Mouse (Mus musculus) cerebellum, postnatal 10 days (tissue): ENCODE measurements around the gene Cers2.

Experiments used
- DNase-seq, 2 experiments: peaks; one replicate each; pipeline ENCODE4 v3.0.0; 2021; ENCODE audit warnings: mixed read lengths in 2 of 2

Cers2 gene

DNA sequence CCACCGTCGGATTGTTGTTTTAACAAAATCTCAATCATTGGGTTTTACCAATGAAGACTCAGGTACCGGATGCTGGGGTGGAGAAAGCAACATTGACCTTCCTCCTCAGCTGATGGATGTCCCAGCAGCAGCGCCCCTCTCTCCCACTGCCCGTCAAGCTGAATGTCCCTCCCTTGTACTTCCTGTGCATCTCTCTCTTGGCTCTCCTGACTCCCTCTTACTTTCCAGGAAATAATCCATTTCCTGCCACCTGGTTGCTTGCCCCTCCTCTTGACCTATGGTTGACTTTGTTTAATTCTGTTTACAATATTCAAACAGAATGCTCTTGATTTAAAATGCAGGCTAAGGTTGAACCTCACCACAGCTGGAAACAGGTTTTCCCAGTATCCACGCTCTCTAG is 24.4 kb upstream of the Cers2 start:
- no peak for DNase-seq

GRCm38 (mm10) chr3:95291041-95291440 is 23.6 kb upstream of the Cers2 start:
- DNase-seq, result no peak

- no peak for DNase-seq
Observed at GRCm38 (mm10) chr3:95292899-95293298, 21.7 kb upstream of the Cers2 start.

DNA sequence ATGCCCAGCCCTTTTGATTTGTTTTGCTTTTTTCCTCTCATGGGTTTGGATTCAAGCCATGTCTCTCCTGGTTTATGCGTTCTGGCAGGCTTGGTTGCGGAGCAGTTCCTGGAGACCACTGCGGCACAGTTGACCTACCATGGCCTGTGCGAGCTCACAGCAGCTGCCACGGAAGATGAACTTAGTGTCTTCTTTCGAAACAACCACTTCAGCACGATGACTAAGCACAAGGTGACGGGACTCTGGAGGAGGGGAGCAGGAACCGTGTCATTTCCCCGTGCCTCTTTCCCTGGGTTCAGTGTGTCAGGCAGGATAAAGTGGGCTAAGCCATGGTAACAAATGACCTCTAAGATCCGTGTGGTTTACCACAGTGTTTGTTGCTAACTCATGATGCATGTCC is 21.1 kb upstream of the Cers2 start:
- DNase-seq, result no peak

DNA sequence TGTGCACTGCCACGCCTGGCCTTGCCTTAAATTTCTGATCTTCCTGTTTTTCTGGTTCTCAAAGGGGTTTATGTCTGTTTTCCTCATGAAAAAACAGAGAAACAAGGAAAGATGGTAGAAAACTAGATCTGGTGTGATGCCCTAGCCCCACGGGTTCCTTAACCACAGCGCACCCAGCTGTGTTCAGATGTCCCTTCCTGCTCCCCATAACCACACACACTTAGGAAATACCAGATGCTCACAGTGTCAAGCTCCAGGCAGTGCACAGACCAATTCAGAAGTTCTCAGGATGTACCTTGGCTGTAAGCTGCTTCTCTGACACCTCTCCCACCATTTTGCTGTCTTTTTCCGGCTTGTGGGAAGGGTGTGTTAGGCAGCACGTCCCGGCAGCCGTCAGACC is 20.3 kb upstream of the Cers2 start:
- no peak for DNase-seq

GRCm38 (mm10) chr3:95294718-95295117 is 19.9 kb upstream of the Cers2 start:
- no peak for DNase-seq

DNA sequence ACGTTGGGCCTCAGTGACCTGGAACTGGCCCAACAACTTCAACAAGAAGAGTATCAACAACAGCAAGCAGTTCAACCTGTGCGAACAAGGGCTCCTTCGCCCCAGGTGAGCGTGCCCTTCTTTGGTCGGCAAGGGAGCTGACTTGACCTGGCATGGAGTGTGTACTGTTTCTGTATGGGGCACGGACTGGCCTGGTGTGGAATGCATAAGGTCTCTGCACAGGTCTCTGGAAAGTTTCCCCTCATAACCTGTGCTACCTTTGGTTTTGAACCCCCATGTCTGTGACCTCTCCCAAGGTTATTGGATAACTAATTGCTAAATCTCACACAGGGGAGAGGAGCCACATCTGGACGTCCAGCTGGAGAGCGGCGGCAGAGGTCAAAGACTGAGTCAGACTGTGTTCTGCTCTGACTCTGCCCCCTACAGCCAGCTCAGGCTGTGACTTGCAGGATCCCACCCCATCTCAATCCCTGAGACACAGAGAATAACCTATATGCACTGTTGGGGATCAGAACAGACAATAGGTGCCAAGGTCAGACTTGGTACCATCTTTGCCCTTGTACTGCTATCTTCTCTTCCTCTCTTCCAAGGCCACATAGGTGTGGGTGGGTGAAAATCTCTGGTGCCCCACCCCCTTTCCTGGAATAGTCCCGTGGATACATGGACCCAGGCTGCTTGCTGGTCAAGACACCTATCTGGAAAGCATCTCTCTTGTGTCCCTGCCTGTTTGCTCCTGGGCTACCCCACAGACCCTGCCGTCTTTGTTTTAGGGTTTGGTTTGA is 19.1 kb upstream of the Cers2 start:
- no peak for DNase-seq

GRCm38 (mm10) chr3:95296103-95296469 is 18.5 kb upstream of the Cers2 start:
- peak; percentile 61 to 69 for DNase-seq

DNA sequence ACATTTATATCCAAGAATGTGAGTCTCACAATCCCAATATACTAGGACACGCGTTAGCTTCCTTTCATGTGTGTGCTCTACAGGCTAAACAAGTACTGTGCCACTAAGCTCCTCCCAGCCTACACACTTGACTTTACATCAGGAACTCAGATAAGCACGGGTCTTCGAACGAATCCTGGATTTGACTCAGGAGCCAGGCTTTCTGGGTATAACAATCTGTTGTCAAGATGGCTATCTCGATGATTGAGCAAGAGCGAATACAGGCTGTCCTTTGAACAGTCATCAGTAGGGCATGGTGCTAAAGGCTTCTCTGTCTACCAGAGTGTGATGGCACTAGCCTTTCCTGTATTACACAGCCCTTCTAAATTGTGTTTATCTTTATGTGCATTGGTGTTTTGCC is 16.6 kb upstream of the Cers2 start:
- no peak for DNase-seq

GRCm38 (mm10) chr3:95301204-95301796 is 13.3 kb upstream of the Cers2 start:
- no peak for DNase-seq

- no peak for DNase-seq
Observed at GRCm38 (mm10) chr3:95306244-95306643, 8.3 kb upstream of the Cers2 start.

GRCm38 (mm10) chr3:95307100-95307499 is 7.5 kb upstream of the Cers2 start, which contains the start of gene Anxa9:
Gene Anxa9 (minus strand): TSS chr3:95307176.
- DNase-seq, result no peak

GRCm38 (mm10) chr3:95310496-95310895 is 4.1 kb upstream of the Cers2 start:
- DNase-seq, result no peak

GRCm38 (mm10) chr3:95310968-95311882 is 3.4 kb upstream of the Cers2 start:
- DNase-seq, result peak; percentile 80 to 84

DNA sequence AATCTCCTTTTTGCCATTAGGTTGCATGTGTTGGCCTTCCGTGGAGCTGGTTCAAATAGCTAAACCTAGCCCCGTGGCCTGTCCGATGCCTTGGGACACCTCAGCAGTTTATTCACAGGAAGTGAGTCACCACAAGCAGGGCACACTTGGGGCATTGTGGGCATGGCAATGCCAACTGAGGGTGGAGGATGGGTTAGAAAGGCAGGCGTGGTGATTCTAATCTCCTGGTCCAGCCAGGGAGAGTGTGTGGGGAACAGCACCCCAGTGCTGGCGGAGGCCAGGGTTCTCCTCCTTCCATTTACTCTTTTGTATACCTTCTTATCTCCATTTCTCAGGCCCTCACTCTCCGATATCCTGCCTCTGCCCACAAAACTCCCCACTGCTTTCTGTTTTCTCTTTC is 2.0 kb upstream of the Cers2 start:
- no peak for DNase-seq

DNA sequence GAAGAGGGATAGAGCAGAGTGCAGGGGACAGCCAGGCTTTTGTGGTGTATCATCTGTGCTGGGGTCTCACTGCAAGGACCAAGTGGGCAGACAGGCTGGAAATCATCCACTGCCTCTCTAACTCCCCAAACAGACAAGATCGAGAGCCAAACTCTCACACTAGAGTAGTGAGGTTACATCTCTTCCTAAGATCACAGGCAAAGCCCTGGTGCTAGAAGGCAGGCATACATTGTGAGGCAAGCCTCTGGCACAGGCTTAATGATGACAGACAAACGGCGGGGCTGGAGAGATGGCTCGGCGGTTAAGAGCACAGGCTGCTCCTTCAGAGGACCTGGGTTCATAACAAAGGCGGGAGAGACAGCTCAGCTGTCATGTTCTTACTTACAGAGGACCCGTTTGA is 1.1 kb upstream of the Cers2 start:
- DNase-seq, result no peak

DNA sequence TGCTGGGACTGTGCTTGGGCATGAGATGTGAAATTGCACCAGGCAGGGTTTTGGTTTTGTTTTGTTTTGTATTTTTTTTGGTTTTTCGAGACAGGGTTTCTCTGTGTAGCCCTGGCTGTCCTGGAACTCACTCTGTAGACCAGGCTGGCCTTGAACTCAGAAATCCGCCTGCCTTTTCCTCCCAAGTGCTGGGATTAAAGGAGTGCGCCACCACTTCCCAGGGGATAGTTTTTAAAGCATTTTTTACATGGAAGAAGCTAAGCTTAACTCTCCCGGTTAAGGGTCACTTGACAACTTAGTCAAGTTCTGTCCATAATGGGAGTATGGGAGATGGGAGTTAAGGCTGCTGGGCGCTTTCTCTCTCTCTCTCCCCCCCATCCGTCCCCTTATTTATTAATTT is 516 bp upstream of the Cers2 start:
- no peak for DNase-seq

DNA sequence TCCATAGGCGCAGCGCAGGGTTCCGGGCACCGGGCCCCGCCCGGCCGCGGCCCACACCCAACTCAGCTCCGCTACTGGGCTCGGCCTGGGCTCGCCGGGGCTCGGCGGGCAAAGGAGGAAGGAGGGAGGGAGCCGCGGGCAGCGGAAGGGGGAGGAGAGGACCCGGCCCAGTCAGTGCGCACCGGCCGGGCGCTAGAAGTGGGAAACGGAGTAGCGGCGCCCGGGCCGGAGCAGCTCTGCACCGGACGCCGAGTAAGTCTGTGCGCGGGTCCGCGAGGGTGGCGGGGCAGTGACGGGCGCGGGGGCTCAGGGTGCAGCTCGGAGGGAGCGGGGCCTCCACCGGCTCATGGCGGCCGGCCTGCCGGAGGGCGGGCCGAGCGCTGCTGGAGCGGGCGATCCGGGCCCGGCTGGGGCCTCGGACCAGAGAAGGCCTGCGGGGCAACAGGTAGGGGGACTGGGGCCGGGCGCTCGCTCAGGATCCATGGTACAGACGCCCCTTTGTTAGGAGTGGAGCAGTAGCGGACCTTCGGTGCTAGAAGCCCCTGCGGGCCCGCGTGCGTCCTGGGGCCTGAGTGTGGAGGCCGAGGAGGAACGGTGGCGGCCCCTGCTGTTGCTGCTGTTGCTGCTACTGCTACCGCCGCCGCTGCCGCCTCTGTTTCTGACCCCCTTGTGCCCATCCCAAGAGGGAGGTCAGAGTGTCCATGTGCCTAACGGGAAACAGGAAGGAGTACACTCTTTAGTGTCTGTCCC is 678 bp downstream of the Cers2 start:
- peak; percentile 88 to 92 for DNase-seq

DNA sequence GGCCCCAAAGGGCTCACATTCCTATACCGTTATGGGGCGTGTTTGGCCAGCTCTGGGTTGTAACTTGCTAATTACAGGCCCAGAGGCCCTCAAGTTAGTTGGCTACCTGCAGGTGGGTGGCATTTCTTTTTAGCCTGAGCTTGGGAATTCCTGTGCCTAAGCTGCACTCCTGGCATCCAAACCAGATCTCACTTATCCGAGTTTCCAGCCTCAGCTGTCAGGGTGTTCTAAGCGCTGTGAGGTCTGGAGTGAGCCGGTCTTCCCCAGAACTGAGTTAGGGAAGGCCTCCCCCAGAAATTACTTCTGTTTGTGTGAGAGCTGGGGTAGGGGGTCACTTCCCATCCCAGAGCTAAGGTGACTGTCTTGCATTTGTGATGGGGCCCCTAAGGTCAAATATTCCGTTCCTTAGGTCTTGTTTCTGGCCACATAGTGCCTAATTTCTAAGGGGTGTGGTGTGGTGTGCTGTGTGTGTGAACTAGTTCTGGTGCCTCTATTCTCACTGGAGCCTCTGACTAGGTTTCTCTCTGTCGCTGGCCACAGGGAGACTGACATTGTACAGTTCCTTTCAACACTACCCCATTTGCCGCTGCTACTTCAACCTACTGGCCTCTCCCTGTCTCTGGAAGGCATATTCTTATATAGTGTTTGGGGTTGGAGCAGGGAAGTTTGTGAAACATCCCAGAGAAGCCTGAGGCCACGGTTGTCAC is 1.4 kb downstream of the Cers2 start:
- DNase-seq, result no peak

DNA sequence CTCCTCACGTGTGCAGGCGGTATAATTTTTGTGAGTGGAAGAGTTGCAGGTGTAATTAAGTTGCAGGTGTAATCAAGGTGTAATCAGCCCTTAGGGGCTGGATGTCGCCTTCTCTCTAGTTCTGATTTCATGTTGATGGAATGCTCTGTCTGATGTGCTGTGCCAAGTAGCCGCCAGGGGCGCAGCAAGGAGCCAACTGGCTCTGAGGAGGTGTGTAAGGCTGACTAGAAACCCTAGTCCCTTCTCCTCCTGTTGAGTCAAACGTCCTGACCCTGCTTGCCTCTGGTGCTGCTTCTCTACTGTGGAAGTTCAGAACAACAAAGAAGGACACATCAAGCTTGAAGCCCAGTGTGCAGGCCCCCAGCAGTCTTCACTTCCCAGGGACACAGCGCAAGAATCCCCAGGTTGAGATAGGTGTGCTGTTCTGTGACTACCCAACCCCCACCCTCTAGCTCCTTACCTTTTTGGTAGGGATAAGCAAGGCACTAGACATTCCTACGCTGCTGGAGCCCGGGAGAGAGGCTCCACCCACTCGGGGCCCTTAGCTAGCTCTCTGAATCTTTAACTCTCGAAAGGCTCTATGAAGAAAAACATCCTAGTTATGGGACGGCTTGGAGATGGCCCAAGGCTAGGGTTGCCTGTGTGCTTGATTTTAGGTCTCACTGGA is 3.0 kb downstream of the Cers2 start:
- DNase-seq, result peak; percentile 68 to 72

GRCm38 (mm10) chr3:95318548-95318947 is 4.0 kb downstream of the Cers2 start:
- peak in 1 of 2 experiments; percentile 13 for DNase-seq

- no peak for DNase-seq
Observed at GRCm38 (mm10) chr3:95319110-95319509, 4.5 kb downstream of the Cers2 start.
